Mouse (Mus musculus) right cerebral cortex, postnatal 25 days (tissue): ENCODE measurements around the gene Ddit4.

Experiments
- DNase-seq: peaks from one replicate; pipeline ENCODE4 v3.0.0; 2022

Ddit4 gene

GRCm38 (mm10) chr10:59916159-59916558 lies 35.5 kb downstream of the Ddit4 start:
- DNase-seq: no peak

DNA sequence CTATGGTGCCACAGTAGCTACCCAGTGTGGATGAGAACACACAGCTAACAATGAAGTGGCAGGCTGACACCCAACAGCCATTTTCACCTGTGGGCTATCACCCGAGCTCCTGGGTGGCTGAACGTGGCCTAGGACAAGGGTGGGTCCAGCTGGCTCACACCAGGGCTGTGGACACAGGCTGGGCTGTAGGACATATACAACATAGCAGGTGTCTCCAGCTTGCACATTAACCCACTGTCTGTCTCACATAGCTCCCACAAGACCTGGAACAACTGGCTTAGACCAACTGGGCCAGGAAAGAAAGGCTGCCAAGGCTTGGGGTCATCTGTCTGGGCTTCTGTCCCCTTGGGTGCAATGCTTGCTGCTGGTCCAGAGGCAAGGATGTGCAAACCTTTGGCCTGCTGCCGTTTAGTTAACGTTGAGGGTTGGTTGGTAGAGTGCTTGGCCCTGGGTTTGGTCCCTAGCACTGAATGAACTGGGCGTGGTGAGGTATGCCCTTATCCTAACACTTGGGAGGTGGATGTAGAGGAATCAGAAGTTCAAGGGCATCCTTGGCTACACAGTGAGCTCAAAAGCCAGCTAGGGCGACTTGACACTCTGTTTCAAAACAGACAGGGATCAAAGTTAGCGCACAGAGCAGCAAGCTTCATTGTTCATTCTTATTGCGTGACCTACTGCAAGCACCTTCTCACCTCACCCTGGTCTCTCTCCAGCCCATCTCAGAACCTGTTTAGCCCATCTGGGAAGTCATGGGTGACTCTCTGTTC lies 36.3 kb downstream of the Ddit4 start:
- DNase-seq: no peak

- no peak for DNase-seq
Observed at GRCm38 (mm10) chr10:59911561-59912198, 40.0 kb downstream of the Ddit4 start.

GRCm38 (mm10) chr10:59911091-59911490 lies 40.5 kb downstream of the Ddit4 start:
- no peak for DNase-seq

GRCm38 (mm10) chr10:59909357-59909847 lies 42.2 kb downstream of the Ddit4 start:
- no peak for DNase-seq

DNA sequence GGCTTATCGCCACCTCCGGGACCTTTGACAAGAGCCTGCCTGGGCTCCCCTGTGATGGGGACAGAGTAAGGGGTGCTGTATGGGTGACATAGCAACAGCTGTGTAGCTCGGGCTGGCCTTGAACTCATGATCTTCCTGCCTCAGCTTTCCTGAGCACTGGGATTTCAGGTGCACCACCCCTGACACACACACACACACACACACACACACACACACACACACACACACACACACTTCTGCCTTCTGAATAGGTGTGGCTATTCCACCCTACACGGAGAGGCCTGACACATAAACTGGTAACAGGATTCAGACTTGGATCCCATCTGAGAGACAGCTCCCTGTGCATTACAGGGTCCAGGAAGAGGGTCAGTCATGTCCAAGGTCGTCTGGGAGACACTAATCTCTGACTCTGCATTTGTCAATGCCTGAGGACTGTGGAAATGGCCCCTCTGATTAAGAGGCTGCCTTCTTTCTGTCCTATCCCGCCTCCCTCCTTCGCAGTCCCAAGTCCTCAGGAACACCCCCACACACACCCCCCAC lies 42.8 kb downstream of the Ddit4 start:
- no peak for DNase-seq

GRCm38 (mm10) chr10:59907695-59908299 lies 43.8 kb downstream of the Ddit4 start:
- no peak for DNase-seq

DNA sequence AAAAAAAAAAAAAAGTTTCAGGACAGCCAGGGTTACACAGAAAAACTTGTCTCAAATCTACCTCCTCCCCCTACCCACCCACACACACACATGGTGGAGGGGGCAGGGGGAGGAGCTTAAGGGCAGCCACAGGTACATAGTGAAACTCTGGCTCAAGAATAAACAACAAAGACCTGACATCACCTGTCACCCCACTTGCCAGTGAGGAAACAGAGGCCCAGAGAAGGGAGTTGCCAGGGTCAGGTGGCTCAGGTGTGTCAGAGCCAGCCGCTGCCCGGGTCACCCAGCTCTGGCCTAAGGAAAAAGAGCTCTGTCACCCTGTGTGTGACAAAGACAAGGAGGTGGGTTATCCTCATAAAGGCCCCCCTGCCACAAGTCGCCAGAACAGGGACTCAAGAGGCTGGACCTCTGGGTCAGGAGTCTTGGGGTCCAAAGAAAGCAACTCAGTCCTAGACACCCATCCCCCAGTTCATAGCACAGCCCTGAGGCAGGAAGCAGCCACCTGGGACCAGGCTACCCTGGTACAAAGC lies 44.5 kb downstream of the Ddit4 start:
- no peak for DNase-seq

GRCm38 (mm10) chr10:59903170-59903569 lies 48.5 kb downstream of the Ddit4 start:
- DNase-seq: no peak

GRCm38 (mm10) chr10:59902606-59902990 lies 49.0 kb downstream of the Ddit4 start:
- no peak for DNase-seq

- no peak for DNase-seq
Observed at GRCm38 (mm10) chr10:59901986-59902605, 49.5 kb downstream of the Ddit4 start.

DNA sequence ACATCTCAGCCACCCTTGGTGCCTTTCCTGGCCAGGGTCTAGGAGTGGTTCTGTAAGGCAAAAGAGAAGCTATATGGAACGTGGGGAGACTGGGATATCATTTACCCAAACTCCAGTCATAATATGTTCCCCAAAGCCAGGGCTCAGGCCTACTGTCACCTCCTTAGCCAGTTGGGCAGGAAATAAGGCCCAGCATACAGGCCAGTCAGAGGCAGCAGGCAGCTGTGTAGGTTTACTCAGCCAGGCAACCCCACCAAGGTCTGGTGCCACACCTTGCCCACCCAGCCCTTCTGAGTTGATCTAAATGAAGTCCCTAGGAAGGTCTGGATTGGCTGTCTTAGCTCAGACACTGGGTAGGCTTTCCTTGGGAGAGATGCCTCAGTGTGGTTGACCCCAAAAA lies 50.2 kb downstream of the Ddit4 start:
- no peak for DNase-seq

DNA sequence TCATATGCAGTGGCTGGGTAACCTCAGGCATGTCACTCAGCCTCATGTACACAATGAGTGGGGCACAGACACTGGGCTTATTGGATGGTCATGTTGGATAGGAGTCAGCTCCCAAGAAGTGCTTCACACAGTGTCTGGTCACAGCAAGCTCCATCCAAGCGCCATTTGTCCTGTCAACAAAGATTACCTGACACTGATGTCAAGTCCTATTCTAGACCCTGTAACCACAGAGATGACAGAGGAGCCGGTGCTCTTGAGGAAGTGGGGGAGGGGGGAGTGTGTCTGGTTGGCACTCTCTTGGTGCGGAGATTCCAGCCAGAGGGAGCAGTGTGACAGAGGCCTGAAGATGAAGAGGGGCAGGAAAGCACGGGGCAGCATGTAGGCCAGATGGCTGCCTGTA lies 50.7 kb downstream of the Ddit4 start:
- DNase-seq: no peak

- no peak for DNase-seq
Observed at GRCm38 (mm10) chr10:59900174-59900435, 51.5 kb downstream of the Ddit4 start.
